Mouse (Mus musculus) effector memory CD4-positive, alpha-beta T cell, adult 7 months (primary cell): Measurements from ENCODE around the gene Spata22. TPM values are rescaled to one million over a fixed set of nuclear protein-coding genes. Genes with fewer than 3 reads are reported as not detected.

ENCODE experiments used
- polyA plus RNA-seq: library from polyadenylated mRNA; unstranded; fragments of 100-300 nt; shearing (Covaris generic); gene quantifications from one replicate; pipeline ENCODE4 v1.2.1, GENCODE M21; 2017

Spata22 gene
- polyA plus RNA-seq, result not detected

GRCm38 (mm10) chr11:73329442-73329841, at the start of gene Spata22, which contains the start of the genes Aspa and Gm49340:
Gene Spata22, plus strand, starts transcription at chr11:73329741.
Gene Aspa, minus strand, starts transcription at chr11:73329596.
Gene Gm49340, plus strand, starts transcription at chr11:73329741.

GRCm38 (mm10) chr11:73350483-73350882, 20.9 kb downstream of the Spata22 start, which contains the start of gene Olfr20:
Gene Olfr20, plus strand, starts transcription at chr11:73350783.

GRCm38 (mm10) chr11:73370946-73371345, 41.4 kb downstream of the Spata22 start, which contains the start of gene Olfr376:
Gene Olfr376, plus strand, starts transcription at chr11:73371246.

Other genes starting within 250 kb of the Spata22 start
- gene Itgae, start 239.2 kb upstream of the Spata22 start, polyA plus RNA-seq, result 0.59 TPM
- gene Haspin, start 191.4 kb upstream of the Spata22 start, polyA plus RNA-seq, result 2.2 TPM
- not detected for gene P2rx5, start 169.3 kb upstream of the Spata22 start, polyA plus RNA-seq
- 95.4 TPM for gene Emc6, start 152.7 kb upstream of the Spata22 start, polyA plus RNA-seq
- gene Tax1bp3, start 152.7 kb upstream of the Spata22 start, polyA plus RNA-seq, result 12.4 TPM
- gene Ctns, start 130.7 kb upstream of the Spata22 start, polyA plus RNA-seq, result 8.6 TPM
- gene Shpk, start 130.3 kb upstream of the Spata22 start, polyA plus RNA-seq, result 6.2 TPM
- not detected for gene Trpv1, start 95.4 kb upstream of the Spata22 start, polyA plus RNA-seq
- gene Trpv3, start 62.4 kb upstream of the Spata22 start, polyA plus RNA-seq, result 0.12 TPM
- 0.82 TPM for gene Aspa, start 145 bp upstream of the Spata22 start, polyA plus RNA-seq
- gene Gm49340, start within 50 bp of the Spata22 start, polyA plus RNA-seq, result not detected
- not detected for gene Olfr20, start 21.0 kb downstream of the Spata22 start, polyA plus RNA-seq
- gene Olfr376, start 41.5 kb downstream of the Spata22 start, polyA plus RNA-seq, result not detected
- not detected for gene Olfr1, start 69.9 kb downstream of the Spata22 start, polyA plus RNA-seq
- not detected for gene Olfr378, start 98.7 kb downstream of the Spata22 start, polyA plus RNA-seq
- not detected for gene Olfr380, start 127.8 kb downstream of the Spata22 start, polyA plus RNA-seq
- not detected for gene Olfr381, start 161.9 kb downstream of the Spata22 start, polyA plus RNA-seq
- gene Olfr382, start 187.5 kb downstream of the Spata22 start, polyA plus RNA-seq, result not detected